Mouse (Mus musculus): ENCODE measurements around the gene Olfml2a. TPM values are rescaled to one million over a fixed set of nuclear protein-coding genes. Genes with fewer than 3 reads are reported as not detected.

Gene Olfml2a
- polyA plus RNA-seq, 2 experiments = 0.07 to 0.10 TPM

DNA sequence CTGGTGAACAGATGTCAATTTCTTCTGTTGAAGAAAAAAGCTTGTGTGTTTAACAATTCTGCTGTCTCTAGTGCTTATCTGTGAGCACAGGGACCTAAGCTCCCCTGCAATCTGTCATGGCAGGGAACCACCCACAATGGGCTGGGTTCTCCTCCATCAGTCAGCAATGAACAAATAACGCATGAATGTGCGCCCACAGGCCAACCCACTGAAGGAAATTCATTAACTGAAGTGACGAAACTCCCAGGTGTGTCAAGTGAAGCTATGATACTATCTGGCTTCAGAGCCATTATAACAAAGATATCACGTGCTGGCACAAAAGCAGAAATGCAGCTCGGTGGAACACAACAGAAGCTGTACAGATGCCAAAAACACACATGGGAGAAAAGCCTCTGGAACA is 38.3 kb downstream of the Olfml2a start:
- peak overlapping the region; percentile 86 for H3K27ac ChIP-seq
- H3K4me3 ChIP-seq (ENCODE audit: insufficient read depth in 1 of 2, low read depth in 2 of 2, low read length in 2 of 2) = no peak overlapping the region
- no peaks in the 10 kb centered on the region for H3K36me3 ChIP-seq (replicated peaks; ENCODE audit: control insufficient read depth, insufficient read depth, low read depth)
- TF ChIP-seq CTCF (IDR thresholded peaks at IDR 0.05; ENCODE audit: low read depth) = no peak
- peak; percentile 86 for TF ChIP-seq EP300 (IDR thresholded peaks at IDR 0.05; ENCODE audit: low read depth)
- H3K9ac ChIP-seq (replicated peaks) = peak overlapping the region; percentile 27; the same call in 1 of the 2 replicates
- DNase-seq (ENCODE audit: low read depth in 3 of 3, low spot score in 3 of 3) = peak; percentile 63 to 71 (median 64)
- no peaks in the 10 kb centered on the region for H3K9me3 ChIP-seq (ENCODE audit: control insufficient read depth, low read length)
- H3K4me2 ChIP-seq (ENCODE audit: low read depth) = peak overlapping the region; percentile 57
- peaks cover 23 to 28% of the 10 kb centered on the region in 2 experiments for H3K4me1 ChIP-seq (replicated peaks; ENCODE audit: control insufficient read depth in 2 of 2, insufficient read depth in 2 of 2, low read length in 1 of 2)
- peak; percentile 94 for ATAC-seq (ENCODE audit: insufficient read depth)
- H3K27me3 ChIP-seq (ENCODE audit: control insufficient read depth, insufficient read depth, low read length) = no peaks in the 10 kb centered on the region
- 19% methylated on average over 5 of the region's 5 CpGs for WGBS (ENCODE audit: insufficient replicate concordance)

DNA sequence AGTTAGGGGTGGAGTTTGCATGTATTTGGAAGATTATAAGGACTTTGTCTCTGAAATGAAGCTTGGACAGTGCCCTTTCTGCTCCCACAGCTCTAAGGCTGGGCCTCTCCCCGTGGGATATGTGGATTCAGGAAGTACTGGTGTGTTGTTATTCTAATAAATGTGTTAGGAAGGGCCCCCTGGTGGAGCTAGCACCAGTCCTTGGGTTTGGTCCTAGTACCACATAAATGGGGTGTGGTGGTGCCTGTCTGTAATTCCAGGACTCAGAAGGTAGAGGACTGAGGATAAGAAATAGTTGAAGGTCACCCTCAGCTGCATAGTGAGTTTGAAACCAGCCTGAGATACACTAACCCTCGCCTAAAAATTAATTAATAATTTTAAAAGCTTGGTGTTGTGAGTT is 41.4 kb downstream of the Olfml2a start:
- no peak for DNase-seq (ENCODE audit: low read depth in 3 of 3, low spot score in 3 of 3)
- no peak overlapping the region for H3K9ac ChIP-seq (replicated peaks)
- no peak overlapping the region for H3K4me2 ChIP-seq (ENCODE audit: low read depth)
- H3K36me3 ChIP-seq (replicated peaks; ENCODE audit: control insufficient read depth, insufficient read depth, low read depth) = no peaks in the 10 kb centered on the region
- no peak overlapping the region for H3K4me3 ChIP-seq (ENCODE audit: insufficient read depth in 1 of 2, low read depth in 2 of 2, low read length in 2 of 2)
- no peak for ATAC-seq (ENCODE audit: insufficient read depth)
- 14% methylated on average over 2 of the region's 2 CpGs for WGBS (ENCODE audit: insufficient replicate concordance)
- H3K27ac ChIP-seq = no peak overlapping the region
- TF ChIP-seq CTCF (IDR thresholded peaks at IDR 0.05; ENCODE audit: low read depth) = no peak
- no peak for TF ChIP-seq EP300 (IDR thresholded peaks at IDR 0.05; ENCODE audit: low read depth)
- H3K27me3 ChIP-seq (ENCODE audit: control insufficient read depth, insufficient read depth, low read length) = no peaks in the 10 kb centered on the region; the same call in 1 of the 2 replicates
- H3K4me1 ChIP-seq (replicated peaks; ENCODE audit: control insufficient read depth in 2 of 2, insufficient read depth in 2 of 2, low read length in 1 of 2) = peaks cover 23 to 28% of the 10 kb centered on the region in 2 experiments
- H3K9me3 ChIP-seq (ENCODE audit: control insufficient read depth, low read length) = no peaks in the 10 kb centered on the region

DNA sequence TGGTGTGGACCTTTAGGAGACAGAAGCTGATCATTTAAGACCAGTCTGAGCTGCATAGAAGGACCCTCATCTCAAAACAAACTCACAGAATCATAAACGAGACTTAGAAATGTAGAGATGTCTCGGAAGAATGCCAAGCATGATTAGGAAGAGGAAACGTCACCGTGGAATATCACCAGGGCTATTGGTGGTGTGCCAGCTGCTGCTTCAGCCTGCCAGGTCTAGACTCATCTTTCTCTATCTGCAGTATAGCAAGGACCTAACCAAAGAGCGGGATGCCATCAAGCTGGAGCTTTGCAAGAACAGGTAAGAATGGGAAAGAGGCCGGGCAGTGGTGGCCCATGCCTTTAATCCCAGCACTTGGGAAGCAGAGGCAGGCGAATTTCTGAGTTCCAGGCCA is 41.9 kb downstream of the Olfml2a start:
- no peak for TF ChIP-seq CTCF (IDR thresholded peaks at IDR 0.05; ENCODE audit: low read depth)
- H3K9me3 ChIP-seq (ENCODE audit: control insufficient read depth, low read length) = no peaks in the 10 kb centered on the region
- peaks cover 23 to 28% of the 10 kb centered on the region in 2 experiments for H3K4me1 ChIP-seq (replicated peaks; ENCODE audit: control insufficient read depth in 2 of 2, insufficient read depth in 2 of 2, low read length in 1 of 2)
- no peak overlapping the region for H3K4me3 ChIP-seq (ENCODE audit: insufficient read depth in 1 of 2, low read depth in 2 of 2, low read length in 2 of 2)
- H3K36me3 ChIP-seq (replicated peaks; ENCODE audit: control insufficient read depth, insufficient read depth, low read depth) = no peaks in the 10 kb centered on the region
- DNase-seq (ENCODE audit: low read depth in 3 of 3, low spot score in 3 of 3) (no peak), ATAC-seq (ENCODE audit: insufficient read depth) (no peak)
- H3K27me3 ChIP-seq (ENCODE audit: control insufficient read depth, insufficient read depth, low read length) = no peaks in the 10 kb centered on the region; the same call in 1 of the 2 replicates
- H3K9ac ChIP-seq (replicated peaks) = no peak overlapping the region
- H3K27ac ChIP-seq = no peak overlapping the region
- H3K4me2 ChIP-seq (ENCODE audit: low read depth) = no peak overlapping the region
- 70% methylated on average over 7 of the region's 7 CpGs for WGBS (ENCODE audit: insufficient replicate concordance)

DNA sequence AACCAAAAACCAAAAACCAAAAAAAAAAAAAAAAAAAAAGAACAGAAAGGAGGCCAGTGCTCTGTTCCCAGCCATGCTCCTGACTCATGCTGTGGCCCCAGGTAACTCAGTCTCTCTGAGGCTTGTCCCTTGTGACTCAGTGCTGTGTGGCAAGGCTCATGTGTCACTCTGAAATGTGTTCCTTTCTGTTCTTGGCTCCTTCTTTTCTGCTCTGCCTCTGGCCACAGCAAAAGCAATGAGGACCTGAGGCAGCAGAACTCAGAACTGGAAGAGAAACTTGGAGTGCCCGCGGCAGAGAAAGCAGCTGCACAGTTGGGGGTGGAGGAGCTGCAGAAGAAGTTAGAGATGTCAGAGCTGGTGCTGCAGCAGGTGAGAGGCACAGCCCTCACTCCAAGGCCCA is 42.4 kb downstream of the Olfml2a start:
- ATAC-seq (ENCODE audit: insufficient read depth) = no peak
- H3K27me3 ChIP-seq (ENCODE audit: control insufficient read depth, insufficient read depth, low read length) = no peaks in the 10 kb centered on the region; the same call in 1 of the 2 replicates
- H3K4me2 ChIP-seq (ENCODE audit: low read depth) = no peak overlapping the region
- no peak for TF ChIP-seq EP300 (IDR thresholded peaks at IDR 0.05; ENCODE audit: low read depth)
- no peak for TF ChIP-seq CTCF (IDR thresholded peaks at IDR 0.05; ENCODE audit: low read depth)
- no peak overlapping the region for H3K9ac ChIP-seq (replicated peaks)
- H3K4me1 ChIP-seq (replicated peaks; ENCODE audit: control insufficient read depth in 2 of 2, insufficient read depth in 2 of 2, low read length in 1 of 2) = peaks cover 20 to 24% of the 10 kb centered on the region in 2 experiments
- H3K36me3 ChIP-seq (replicated peaks; ENCODE audit: control insufficient read depth, insufficient read depth, low read depth) = no peaks in the 10 kb centered on the region
- no peak overlapping the region for H3K4me3 ChIP-seq (ENCODE audit: insufficient read depth in 1 of 2, low read depth in 2 of 2, low read length in 2 of 2)
- no peaks in the 10 kb centered on the region for H3K9me3 ChIP-seq (ENCODE audit: control insufficient read depth, low read length)
- no peak overlapping the region for H3K27ac ChIP-seq
- WGBS (ENCODE audit: insufficient replicate concordance) = 48% methylated on average over 2 of the region's 2 CpGs
- no peak for DNase-seq (ENCODE audit: low read depth in 3 of 3, low spot score in 3 of 3)

DNA sequence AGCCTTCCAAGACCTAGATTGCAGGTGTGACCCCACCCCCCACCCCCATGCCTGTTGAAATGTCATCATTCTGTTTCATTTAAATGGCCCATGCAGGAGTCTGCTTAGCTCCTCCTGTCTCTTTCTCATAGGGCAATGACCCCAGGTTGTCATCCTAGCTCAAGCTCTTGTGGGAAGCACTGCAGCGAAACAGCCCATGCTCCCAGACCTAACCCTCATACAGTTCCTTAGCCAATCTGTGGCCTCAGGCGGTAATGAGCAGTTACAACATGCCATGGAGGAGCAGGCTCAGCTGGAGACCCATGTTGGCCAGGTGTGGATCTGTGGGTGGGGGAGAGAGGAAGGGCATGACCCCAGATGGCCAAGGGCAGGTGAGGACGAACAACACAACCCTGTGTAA is 43.4 kb downstream of the Olfml2a start:
- Histone ChIP-seq H3K4me2 (ENCODE audit: low read depth) (no peak overlapping the region), H3K36me3 (replicated peaks; ENCODE audit: control insufficient read depth, insufficient read depth, low read depth) (no peaks in the 10 kb centered on the region), H3K27ac (no peak overlapping the region), H3K4me1 (replicated peaks; ENCODE audit: control insufficient read depth in 2 of 2, insufficient read depth in 2 of 2, low read length in 1 of 2) (peaks cover 12 to 15% of the 10 kb centered on the region in 2 experiments), H3K9me3 (ENCODE audit: control insufficient read depth, low read length) (no peaks in the 10 kb centered on the region), H3K9ac (replicated peaks) (no peak overlapping the region), H3K27me3 (ENCODE audit: control insufficient read depth, insufficient read depth, low read length) (no peaks in the 10 kb centered on the region; the same call in 1 of the 2 replicates), H3K4me3 (ENCODE audit: insufficient read depth in 1 of 2, low read depth in 2 of 2, low read length in 2 of 2) (no peak overlapping the region)
- 71% methylated on average over 3 of the region's 3 CpGs for WGBS (ENCODE audit: insufficient replicate concordance)
- DNase-seq (ENCODE audit: low read depth in 3 of 3, low spot score in 3 of 3) (no peak), ATAC-seq (ENCODE audit: insufficient read depth) (no peak)
- TF ChIP-seq CTCF (IDR thresholded peaks at IDR 0.05; ENCODE audit: low read depth) = no peak
- no peak for TF ChIP-seq EP300 (IDR thresholded peaks at IDR 0.05; ENCODE audit: low read depth)

Data from liver, embryonic 14.5 days (tissue).